Mouse (Mus musculus) CH12.LX (cell line): ENCODE results near the gene Lypd6b. TPM values are rescaled to one million over a fixed set of nuclear protein-coding genes. Genes with fewer than 3 reads are reported as not detected.
A peak's percentile ranks its signal among the peaks of the same experiment; 100 is the strongest.

ENCODE experiments used
- DNase-seq: peaks from one replicate; pipeline ENCODE4 v3.0.0-alpha.2; 2013; ENCODE audit errors: extremely low read depth
- H3K27ac ChIP-seq: 2 replicates; pipeline ENCODE4 v1.5.1; 2012; ENCODE audit warnings: low read depth, mild to moderate bottlenecking, control low read depth, moderate library complexity; ENCODE audit not compliant: insufficient read depth
- H3K27me3 ChIP-seq: replicated peaks from 2 replicates; pipeline ENCODE3; 2012; ENCODE audit warnings: inconsistent platforms
- H3K36me3 ChIP-seq, 2 experiments: replicated peaks in 1 of 2; 2 replicates each; pipeline versions ENCODE3 to v1.6.1; 2012; ENCODE audit warnings: inconsistent platforms in 1 of 2, low read length in 1 of 2, mild to moderate bottlenecking in 1 of 2, mixed read lengths in 1 of 2, moderate library complexity in 1 of 2; ENCODE audit not compliant: control insufficient read depth in 1 of 2, insufficient read depth in 1 of 2
- H3K4me1 ChIP-seq, 2 experiments: 2 replicates each; pipeline ENCODE4 v1.6.1; 2012; ENCODE audit warnings: inconsistent platforms in 1 of 2, moderate library complexity in 1 of 2; ENCODE audit not compliant: insufficient read depth in 2 of 2, control insufficient read depth in 1 of 2
- H3K4me2 ChIP-seq: 2 replicates; pipeline ENCODE4 v1.6.1; 2012; ENCODE audit warnings: low read depth, mild to moderate bottlenecking, control low read depth; ENCODE audit not compliant: poor library complexity, insufficient read depth, severe bottlenecking
- H3K4me3 ChIP-seq, 3 experiments: fragments of 150-350 bp in 1 of 3; sonication (generic) in 1 of 3; replicated peaks in 1 of 3; 2 replicates each; pipeline versions ENCODE3 to v1.5.1; 2011 to 2012; ENCODE audit warnings: low read depth in 2 of 3, low read length in 2 of 3, mild to moderate bottlenecking in 2 of 3, moderate library complexity in 2 of 3, control low read depth in 1 of 3, improper control_type of control experiment in 1 of 3, inconsistent platforms in 1 of 3, mixed read lengths in 1 of 3; ENCODE audit not compliant: poor library complexity in 1 of 3
- H3K79me2 ChIP-seq: replicated peaks from 2 replicates; pipeline ENCODE4 v1.6.1; 2012; ENCODE audit warnings: mild to moderate bottlenecking, moderate library complexity; ENCODE audit not compliant: control insufficient read depth, poor library complexity, insufficient read depth, severe bottlenecking; ENCODE audit errors: extremely low read depth
- H3K9ac ChIP-seq: 2 replicates; pipeline ENCODE4 v1.6.1; 2012; ENCODE audit warnings: low read depth, mild to moderate bottlenecking, control low read depth, moderate library complexity; ENCODE audit not compliant: insufficient read depth
- H3K9me3 ChIP-seq: replicated peaks from 2 replicates; pipeline ENCODE3; 2012; ENCODE audit warnings: low read length, inconsistent platforms, mixed read lengths
- BHLHE40 ChIP-seq: IDR thresholded peaks from 2 replicates; pipeline ENCODE4 v1.6.1; 2011; ENCODE audit warnings: mild to moderate bottlenecking, low read depth, low read length, improper control_type of control experiment
- E2F4 ChIP-seq: IDR thresholded peaks from 2 replicates; pipeline ENCODE4 v1.6.1; 2011; ENCODE audit warnings: low read depth, low read length, improper control_type of control experiment; ENCODE audit not compliant: insufficient replicate concordance
- ELF1 ChIP-seq: IDR thresholded peaks from 2 replicates; pipeline ENCODE4 v1.6.1; 2014; ENCODE audit warnings: low read depth, mild to moderate bottlenecking, inconsistent platforms, low read length, improper control_type of control experiment
- EP300 ChIP-seq: IDR thresholded peaks from 2 replicates; pipeline ENCODE4 v1.6.1; 2011; ENCODE audit warnings: low read length, improper control_type of control experiment
- ETS1 ChIP-seq: conservative IDR thresholded peaks from 2 replicates; pipeline ENCODE4 v1.6.1; 2012; ENCODE audit warnings: low read depth, mild to moderate bottlenecking, inconsistent platforms, low read length, improper control_type of control experiment, moderate library complexity
- GABPA ChIP-seq: IDR thresholded peaks from 2 replicates; pipeline ENCODE4 v1.6.1; 2012; ENCODE audit warnings: low read depth, low read length, improper control_type of control experiment, inconsistent platforms; ENCODE audit not compliant: insufficient replicate concordance
- HCFC1 ChIP-seq: IDR thresholded peaks from 2 replicates; pipeline ENCODE4 v1.6.1; 2012; ENCODE audit warnings: low read depth, mild to moderate bottlenecking, inconsistent platforms, low read length, improper control_type of control experiment
- IRF4 ChIP-seq: IDR thresholded peaks from 2 replicates; pipeline ENCODE4 v1.6.1; 2014; ENCODE audit warnings: low read depth, mild to moderate bottlenecking, inconsistent platforms, low read length, improper control_type of control experiment
- JUND ChIP-seq: conservative IDR thresholded peaks from 2 replicates; pipeline ENCODE4 v1.6.1; 2011; ENCODE audit warnings: low read depth, low read length, improper control_type of control experiment
- KAT2A ChIP-seq: IDR thresholded peaks from 2 replicates; pipeline ENCODE4 v1.6.1; 2012; ENCODE audit warnings: low read length, improper control_type of control experiment, inconsistent platforms; ENCODE audit not compliant: insufficient replicate concordance
- MAFK ChIP-seq: IDR thresholded peaks from 2 replicates; pipeline ENCODE4 v1.6.1; 2011; ENCODE audit warnings: low read length, improper control_type of control experiment; ENCODE audit not compliant: insufficient replicate concordance
- MAZ ChIP-seq: IDR thresholded peaks from 2 replicates; pipeline ENCODE4 v1.6.1; 2012; ENCODE audit warnings: low read depth, mild to moderate bottlenecking, inconsistent platforms, low read length, improper control_type of control experiment, moderate library complexity
- MEF2A ChIP-seq: IDR thresholded peaks from 2 replicates; pipeline ENCODE4 v1.6.1; 2014; ENCODE audit warnings: low read depth, mild to moderate bottlenecking, inconsistent platforms, low read length, improper control_type of control experiment, borderline replicate concordance
- MYC ChIP-seq: IDR thresholded peaks from 2 replicates; pipeline ENCODE4 v1.6.1; 2011; ENCODE audit warnings: low read depth, mild to moderate bottlenecking, improper control_type of control experiment, low read length
- NELFE ChIP-seq: IDR thresholded peaks from 2 replicates; pipeline ENCODE4 v1.6.1; 2011; ENCODE audit warnings: low read depth, low read length, improper control_type of control experiment
- NRF1 ChIP-seq: IDR thresholded peaks from 2 replicates; pipeline ENCODE4 v1.6.1; 2014; ENCODE audit warnings: low read depth, mild to moderate bottlenecking, inconsistent platforms, low read length, improper control_type of control experiment, moderate library complexity
- PAX5 ChIP-seq: IDR thresholded peaks from 2 replicates; pipeline ENCODE4 v1.6.1; 2012; ENCODE audit warnings: low read length, inconsistent platforms, mixed read lengths
- POLR2A ChIP-seq: IDR thresholded peaks from 2 replicates; pipeline ENCODE4 v1.6.1; 2011; ENCODE audit warnings: low read depth, mild to moderate bottlenecking, improper control_type of control experiment, low read length
- RAD21 ChIP-seq: IDR thresholded peaks from 2 replicates; pipeline ENCODE4 v1.6.1; 2011; ENCODE audit warnings: low read depth, mild to moderate bottlenecking, low read length, improper control_type of control experiment, moderate library complexity
- RCOR1 ChIP-seq: conservative IDR thresholded peaks from 2 replicates; pipeline ENCODE4 v1.6.1; 2012; ENCODE audit warnings: low read depth, mild to moderate bottlenecking, inconsistent platforms, low read length, improper control_type of control experiment
- SIN3A ChIP-seq: IDR thresholded peaks from 2 replicates; pipeline ENCODE4 v1.6.1; 2012; ENCODE audit warnings: low read length, improper control_type of control experiment, inconsistent platforms
- SMC3 ChIP-seq: IDR thresholded peaks from 2 replicates; pipeline ENCODE4 v1.6.1; 2011; ENCODE audit warnings: low read depth, low read length, improper control_type of control experiment
- TBP ChIP-seq: conservative IDR thresholded peaks from 2 replicates; pipeline ENCODE4 v1.6.1; 2011; ENCODE audit warnings: low read depth, low read length, improper control_type of control experiment
- TCF12 ChIP-seq: IDR thresholded peaks from 2 replicates; pipeline ENCODE4 v1.6.1; 2014; ENCODE audit warnings: low read depth, mild to moderate bottlenecking, inconsistent platforms, low read length, improper control_type of control experiment
- UBTF ChIP-seq: IDR thresholded peaks from 2 replicates; pipeline ENCODE4 v1.6.1; 2012; ENCODE audit warnings: low read depth, mild to moderate bottlenecking, inconsistent platforms, low read length, improper control_type of control experiment, moderate library complexity
- USF1 ChIP-seq: IDR thresholded peaks from 2 replicates; pipeline ENCODE4 v1.6.1; 2014; ENCODE audit warnings: low read depth, mild to moderate bottlenecking, inconsistent platforms, low read length, improper control_type of control experiment
- USF2 ChIP-seq: conservative IDR thresholded peaks from 2 replicates; pipeline ENCODE4 v1.6.1; 2011; ENCODE audit warnings: low read depth, low read length, improper control_type of control experiment
- ZC3H11A ChIP-seq: IDR thresholded peaks from 2 replicates; pipeline ENCODE4 v1.6.1; 2012; ENCODE audit warnings: low read depth, mild to moderate bottlenecking, inconsistent platforms, low read length, improper control_type of control experiment
- ZKSCAN1 ChIP-seq: IDR thresholded peaks from 2 replicates; pipeline ENCODE4 v1.6.1; 2012; ENCODE audit warnings: low read depth, inconsistent platforms, low read length, improper control_type of control experiment, borderline replicate concordance
- ZMIZ1 ChIP-seq: IDR thresholded peaks from 2 replicates; pipeline ENCODE4 v1.6.1; 2012; ENCODE audit warnings: low read depth, mild to moderate bottlenecking, inconsistent platforms, low read length, improper control_type of control experiment
- dilution Hi-C: fragments of 300-500 bp; cut with MboI; formaldehyde crosslinking; loops from 2 replicates; pipeline ENCODE4 v1.14.3; 2020; ENCODE audit warnings: low sequenced_read_pairs; ENCODE audit not compliant: extremely low pct_unique_long_range_greater_than_20kb, extremely low pct_ligation_motif_present
- in situ Hi-C: fragments of 300-500 bp; cut with MboI; formaldehyde crosslinking; loops from 3 replicates; pipeline ENCODE4 v1.14.3; 2019; ENCODE audit warnings: low sequenced_read_pairs, low pct_ligation_motif_present, low pct_unique_long_range_greater_than_20kb, mixed read lengths
- polyA plus RNA-seq: library from polyadenylated mRNA; unstranded; fragments of >175 nt; gene quantifications from 2 replicates; pipeline ENCODE4 v1.2.1, GENCODE M21; 2012; ENCODE audit warnings: low read depth; ENCODE audit not compliant: insufficient read length
- total RNA-seq, 2 experiments: library from RNA; depleted of rRNA; stranded (reverse); fragments of 300-350 nt in 1 of 2; fragments of >200 nt in 1 of 2; gene quantifications; 2 replicates each; pipeline ENCODE4 v1.2.3; 2012 to 2014

Gene Lypd6b
- total and polyA plus RNA-seq, 3 experiments = 0.15 to 1.4 TPM; not detected in 1

DNA sequence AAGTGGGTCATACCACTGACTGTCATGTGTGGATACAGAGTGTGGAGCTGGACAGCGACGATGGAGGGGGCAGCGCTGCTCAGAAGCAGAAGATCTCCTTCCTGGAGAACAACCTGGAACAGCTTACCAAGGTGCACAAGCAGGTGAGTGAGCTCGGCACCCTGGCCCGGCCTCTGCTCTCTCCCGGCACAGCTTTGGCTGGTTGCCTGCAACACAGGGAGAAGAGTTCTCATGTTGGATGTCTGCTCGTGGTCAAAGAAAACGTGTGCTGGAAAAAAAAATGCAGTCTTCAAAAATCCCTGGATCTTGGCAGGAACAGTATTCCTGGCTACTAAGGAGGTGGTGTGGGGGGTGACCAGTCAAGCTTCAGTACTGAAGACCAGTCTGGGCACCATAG is 35.3 kb upstream of the Lypd6b start:
- H3K9ac ChIP-seq = peak overlapping the region; percentile 20; the same call in 1 of the 2 replicates
- H3K27ac ChIP-seq = peak overlapping the region; percentile 78
- no peak for DNase-seq
- peaks cover 1 to 17% of the 10 kb centered on the region in 2 experiments for H3K36me3 ChIP-seq
- dilution Hi-C loops (no loop called here), in situ Hi-C loops (no loop called here)
- H3K27me3 ChIP-seq = no peaks in the 10 kb centered on the region
- peaks cover 26 to 57% of the 10 kb centered on the region in 2 experiments for H3K4me1 ChIP-seq
- no peak for TF ChIP-seq EP300
- TF ChIP-seq ETS1 = no peak
- TF ChIP-seq NELFE = no peak
- TF ChIP-seq RCOR1 = no peak
- no peak for TF ChIP-seq POLR2A
- TF ChIP-seq IRF4 = no peak; the same call in 1 of the 2 replicates
- no peak for TF ChIP-seq KAT2A
- no peak for TF ChIP-seq MAZ
- no peak for TF ChIP-seq RAD21
- no peak for TF ChIP-seq SIN3A
- TF ChIP-seq MEF2A = no peak
- no peak for TF ChIP-seq SMC3
- no peak for TF ChIP-seq JUND
- no peak for TF ChIP-seq UBTF
- TF ChIP-seq BHLHE40 = no peak
- TF ChIP-seq E2F4 = no peak
- TF ChIP-seq ELF1 = no peak
- TF ChIP-seq HCFC1 = no peak
- no peak for TF ChIP-seq MYC
- H3K79me2 ChIP-seq = no peaks in the 10 kb centered on the region
- peak overlapping the region; percentile 73 for H3K4me2 ChIP-seq
- peak overlapping the region in 2 of 3 experiments; percentile 24 to 54 for H3K4me3 ChIP-seq
- peaks cover 11% of the 10 kb centered on the region for H3K9me3 ChIP-seq

DNA sequence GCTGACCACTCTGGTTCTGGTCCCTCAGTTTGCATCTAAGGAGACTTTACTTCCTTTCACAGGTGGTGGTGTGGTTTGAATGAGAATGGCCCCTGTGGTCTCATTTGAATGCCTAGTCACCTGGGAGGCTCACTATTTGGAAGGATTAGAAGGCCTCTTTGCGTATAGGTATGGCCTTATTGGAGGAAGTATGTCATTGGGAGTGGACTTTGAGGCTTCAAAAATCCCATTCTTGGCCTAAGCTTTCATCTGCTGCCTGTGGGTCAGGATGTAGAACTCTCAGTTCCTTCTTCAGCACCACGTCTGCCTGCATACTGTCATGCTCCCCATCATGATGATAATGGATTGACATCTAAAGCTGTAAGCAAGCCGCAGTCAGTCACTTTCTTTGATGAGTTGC is 34.4 kb upstream of the Lypd6b start:
- Histone ChIP-seq H3K4me2 (no peak overlapping the region), H3K4me1 (peaks cover 26 to 57% of the 10 kb centered on the region in 2 experiments), H3K36me3 (peaks cover 5 to 23% of the 10 kb centered on the region in 2 experiments), H3K9me3 (peaks cover 11% of the 10 kb centered on the region), H3K4me3 (no peak overlapping the region), H3K27me3 (no peaks in the 10 kb centered on the region), H3K9ac (no peak overlapping the region), H3K79me2 (no peaks in the 10 kb centered on the region), H3K27ac (peak overlapping the region; percentile 4; the same call in 1 of the 2 replicates)
- dilution Hi-C loops = no loop called here
- peak; percentile 50 for DNase-seq
- in situ Hi-C loops = no loop called here
- TF ChIP-seq MAZ = no peak
- no peak for TF ChIP-seq ZKSCAN1
- no peak for TF ChIP-seq TBP
- TF ChIP-seq BHLHE40 = peak; percentile 50; the same call in 1 of the 2 replicates
- peak; percentile 28; the same call in 1 of the 2 replicates for TF ChIP-seq ETS1
- TF ChIP-seq SMC3 = no peak
- no peak for TF ChIP-seq GABPA
- TF ChIP-seq POLR2A = no peak
- TF ChIP-seq ZC3H11A = no peak
- peak; percentile 72 for TF ChIP-seq EP300
- peak; percentile 66; the same call in 1 of the 2 replicates for TF ChIP-seq IRF4
- no peak for TF ChIP-seq ELF1
- TF ChIP-seq SIN3A = no peak
- TF ChIP-seq ZMIZ1 = no peak
- TF ChIP-seq USF2 = no peak
- no peak for TF ChIP-seq RCOR1
- peak; percentile 47; the same call in 1 of the 2 replicates for TF ChIP-seq TCF12
- TF ChIP-seq MAFK = 0 out of 2 replicates have a peak, but pooled peaks have one; percentile 12
- TF ChIP-seq NRF1 = no peak
- no peak for TF ChIP-seq USF1
- TF ChIP-seq MYC = no peak
- no peak for TF ChIP-seq NELFE
- no peak for TF ChIP-seq PAX5
